Mouse (Mus musculus): ENCODE results near the gene Tanc1. TPM values are rescaled to one million over a fixed set of nuclear protein-coding genes. Genes with fewer than 3 reads are reported as not detected.

Gene Tanc1
- polyA plus RNA-seq, 1 experiment, result not detected

GRCm38 (mm10) chr2:59653306-59654165 lies 41.7 kb downstream of the Tanc1 start:
- TF ChIP-seq CTCF (IDR thresholded peaks at IDR 0.05; ENCODE audit: insufficient read depth, low read depth, low read length) (no peak), POLR2A (IDR thresholded peaks at IDR 0.05; ENCODE audit: insufficient read depth, low read depth, low read length) (no peak)
- no peaks in the 10 kb centered on the region for H3K4me1 ChIP-seq (ENCODE audit: control insufficient read depth, insufficient read depth, low read length)
- H3K4me3 ChIP-seq (ENCODE audit: insufficient read depth, low read depth, low read length), result no peak overlapping the region
- 85% methylated on average over 8 of the region's 8 CpGs for WGBS
- no peak overlapping the region for H3K27ac ChIP-seq (ENCODE audit: insufficient read depth, low read depth, low read length)

- TF ChIP-seq POLR2A (IDR thresholded peaks at IDR 0.05; ENCODE audit: insufficient read depth, low read depth, low read length) (no peak), CTCF (IDR thresholded peaks at IDR 0.05; ENCODE audit: insufficient read depth, low read depth, low read length) (no peak)
- WGBS, result 23% methylated on average over 7 of the region's 7 CpGs
- no peak overlapping the region for H3K27ac ChIP-seq (ENCODE audit: insufficient read depth, low read depth, low read length)
- no peaks in the 10 kb centered on the region for H3K4me1 ChIP-seq (ENCODE audit: control insufficient read depth, insufficient read depth, low read length)
- no peak overlapping the region for H3K4me3 ChIP-seq (ENCODE audit: insufficient read depth, low read depth, low read length)
Observed at GRCm38 (mm10) chr2:59655471-59655870, 43.6 kb downstream of the Tanc1 start.

DNA sequence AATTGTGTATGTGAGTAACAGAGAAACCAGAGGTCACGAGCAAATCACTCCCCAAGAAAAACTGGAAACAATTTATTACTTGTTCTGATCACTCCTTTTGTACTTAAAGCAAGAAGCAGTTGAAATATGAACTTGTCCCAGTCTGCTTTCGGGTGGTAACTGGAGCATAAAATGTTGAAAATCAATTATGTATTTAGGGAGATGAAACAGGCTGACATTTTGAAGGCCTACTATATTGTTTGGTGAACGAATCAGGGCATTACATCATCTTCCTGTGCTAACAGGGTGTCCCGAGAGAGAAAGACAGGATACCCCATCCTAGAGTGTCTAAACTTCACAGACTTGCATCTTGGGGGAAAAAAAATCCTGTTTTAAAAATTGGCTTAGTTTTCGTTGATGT lies 44.8 kb downstream of the Tanc1 start:
- H3K4me3 ChIP-seq (ENCODE audit: insufficient read depth, low read depth, low read length), result no peak overlapping the region
- H3K27ac ChIP-seq (ENCODE audit: insufficient read depth, low read depth, low read length), result no peak overlapping the region
- WGBS, result 85% methylated on average over 5 of the region's 5 CpGs
- H3K4me1 ChIP-seq (ENCODE audit: control insufficient read depth, insufficient read depth, low read length), result peaks cover 3% of the 10 kb centered on the region
- no peak for TF ChIP-seq POLR2A (IDR thresholded peaks at IDR 0.05; ENCODE audit: insufficient read depth, low read depth, low read length)
- TF ChIP-seq CTCF (IDR thresholded peaks at IDR 0.05; ENCODE audit: insufficient read depth, low read depth, low read length), result no peak

DNA sequence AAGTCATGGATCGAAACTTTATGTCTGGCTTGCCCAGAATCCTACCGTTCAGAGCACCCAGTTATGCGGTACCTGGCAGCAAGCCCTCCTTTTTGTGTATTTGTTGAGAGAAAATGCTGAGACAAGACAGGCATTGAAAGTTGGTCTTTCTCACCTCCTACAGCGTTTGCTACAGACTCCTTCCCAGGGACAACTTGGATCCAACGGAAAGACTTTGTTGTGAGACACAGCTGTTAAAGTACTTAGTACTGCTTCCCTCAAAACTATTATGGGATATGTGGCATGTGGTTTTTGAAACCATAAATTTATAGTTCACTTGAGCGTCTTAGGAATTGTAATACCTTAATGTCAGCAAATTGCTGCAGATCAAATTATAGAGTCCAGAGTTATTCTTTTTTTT lies 47.8 kb downstream of the Tanc1 start:
- no peak overlapping the region for H3K4me3 ChIP-seq (ENCODE audit: insufficient read depth, low read depth, low read length)

DNA sequence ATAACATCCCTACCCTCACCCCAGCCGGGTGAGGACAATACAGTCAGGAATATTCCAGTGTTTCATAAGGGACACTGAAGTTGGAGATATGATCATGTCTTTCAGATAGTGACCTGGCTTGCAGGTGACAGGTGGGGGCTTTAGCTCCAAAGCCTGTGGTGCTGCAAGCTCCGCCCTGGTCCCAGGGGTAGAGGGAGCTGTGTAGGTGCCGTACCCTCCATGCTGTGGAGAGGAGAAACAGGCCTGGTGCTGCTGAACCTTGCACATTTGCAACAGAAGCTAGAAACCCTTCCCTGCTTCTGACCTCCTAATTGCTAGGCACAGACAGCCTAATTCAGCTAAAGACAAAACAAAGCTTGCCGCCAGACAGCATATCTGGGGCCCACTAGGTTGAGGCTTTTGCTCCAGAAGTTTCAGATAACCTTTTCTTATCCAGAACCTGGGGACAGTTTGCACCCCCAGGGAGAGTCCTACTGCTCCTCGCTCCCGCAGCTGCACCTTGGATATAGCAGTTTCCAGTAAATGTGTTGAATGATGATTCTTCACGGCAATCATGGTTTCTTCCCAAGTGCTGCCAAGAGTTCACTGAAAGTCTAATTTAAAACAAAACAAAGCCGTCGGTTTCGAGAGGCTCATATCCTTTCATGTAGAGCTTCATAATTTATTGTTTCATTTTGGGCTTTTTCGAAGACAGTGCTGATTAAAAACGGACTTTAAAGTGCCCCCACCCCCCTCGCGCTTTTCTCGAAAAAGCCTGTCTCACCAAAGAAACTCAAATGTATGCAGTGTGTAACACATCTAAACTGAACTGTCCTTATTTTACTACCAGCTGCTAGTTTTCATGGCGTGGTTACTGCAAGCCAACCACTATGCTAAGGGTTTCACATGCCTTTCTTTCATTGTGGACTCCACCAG lies 49.3 kb downstream of the Tanc1 start:
- 51% methylated on average over 16 of the region's 16 CpGs for WGBS
- TF ChIP-seq POLR2A (IDR thresholded peaks at IDR 0.05; ENCODE audit: insufficient read depth, low read depth, low read length), result no peak
- TF ChIP-seq CTCF (IDR thresholded peaks at IDR 0.05; ENCODE audit: insufficient read depth, low read depth, low read length), result no peak
- no peak overlapping the region for H3K27ac ChIP-seq (ENCODE audit: insufficient read depth, low read depth, low read length)
- H3K4me3 ChIP-seq (ENCODE audit: insufficient read depth, low read depth, low read length), result no peak overlapping the region
- H3K4me1 ChIP-seq (ENCODE audit: control insufficient read depth, insufficient read depth, low read length), result peaks cover 3% of the 10 kb centered on the region

More for the DNA sequence above, 47.8 kb downstream of the Tanc1 start:
- H3K27ac ChIP-seq (ENCODE audit: insufficient read depth, low read depth, low read length), result no peak overlapping the region
- TF ChIP-seq POLR2A (IDR thresholded peaks at IDR 0.05; ENCODE audit: insufficient read depth, low read depth, low read length) (no peak), CTCF (IDR thresholded peaks at IDR 0.05; ENCODE audit: insufficient read depth, low read depth, low read length) (no peak)
- 81% methylated on average over 6 of the region's 6 CpGs for WGBS
- peaks cover 3% of the 10 kb centered on the region for H3K4me1 ChIP-seq (ENCODE audit: control insufficient read depth, insufficient read depth, low read length)

- H3K27ac ChIP-seq (ENCODE audit: insufficient read depth, low read depth, low read length), result no peak overlapping the region
- H3K4me3 ChIP-seq (ENCODE audit: insufficient read depth, low read depth, low read length), result no peak overlapping the region
- TF ChIP-seq POLR2A (IDR thresholded peaks at IDR 0.05; ENCODE audit: insufficient read depth, low read depth, low read length), result no peak
- TF ChIP-seq CTCF (IDR thresholded peaks at IDR 0.05; ENCODE audit: insufficient read depth, low read depth, low read length), result no peak
- 72% methylated on average over 16 of the region's 16 CpGs for WGBS
- H3K4me1 ChIP-seq (ENCODE audit: control insufficient read depth, insufficient read depth, low read length), result peaks cover 3% of the 10 kb centered on the region
Observed at GRCm38 (mm10) chr2:59664803-59665567, 53.1 kb downstream of the Tanc1 start.

- WGBS, result 92% methylated on average over 5 of the region's 5 CpGs
- no peak overlapping the region for H3K27ac ChIP-seq (ENCODE audit: insufficient read depth, low read depth, low read length)
- no peak overlapping the region for H3K4me3 ChIP-seq (ENCODE audit: insufficient read depth, low read depth, low read length)
- TF ChIP-seq CTCF (IDR thresholded peaks at IDR 0.05; ENCODE audit: insufficient read depth, low read depth, low read length) (no peak), POLR2A (IDR thresholded peaks at IDR 0.05; ENCODE audit: insufficient read depth, low read depth, low read length) (no peak)
- peaks cover 10% of the 10 kb centered on the region for H3K4me1 ChIP-seq (ENCODE audit: control insufficient read depth, insufficient read depth, low read length)
Observed at GRCm38 (mm10) chr2:59666533-59666932, 54.7 kb downstream of the Tanc1 start.
